ENCODE assay signal across 12 mouse cellular contexts in genomic region chr2:28335141-28335789, GRCm38 (mm10).
DNase-seq lines count a peak whose midpoint lies in the region; ATAC-seq and TF ChIP-seq lines count a peak whose summit lies in the region.
"Had no signal": no experiment of that assay in that cellular context is flagged by ENCODE, and none has a peak within 500 bp of the region (broad histone marks: within the 10 kb centered on the region; RNA-seq: fewer than 3 reads in every experiment).

No protein-coding gene starts in this region.

- H3K4me3 ChIP-seq in forebrain, embryonic 14.5 days (ENCODE audit: low read depth, low read length) = no peak overlapping the region
- H3K4me3 ChIP-seq in kidney, adult 2 months (ENCODE audit: insufficient read depth, low read depth, low read length) = no peak overlapping the region
- H3K4me3 ChIP-seq: intestine, embryonic 15.5 days had no signal

- H3K36me3 ChIP-seq in forebrain, embryonic 14.5 days (ENCODE audit: control insufficient read depth, insufficient read depth, low read length) = no peaks in the 10 kb centered on the region
- no peaks in the 10 kb centered on the region for H3K36me3 ChIP-seq in kidney, adult 2 months (ENCODE audit: control insufficient read depth, insufficient read depth, low read length)
- H3K36me3 ChIP-seq: intestine, embryonic 15.5 days had no signal

- peaks cover 16% of the 10 kb centered on the region for H3K4me1 ChIP-seq in forebrain, embryonic 14.5 days (ENCODE audit: control insufficient read depth, insufficient read depth, low read length)
- H3K4me1 ChIP-seq in kidney, adult 2 months (ENCODE audit: control insufficient read depth, insufficient read depth, low read length) = no peaks in the 10 kb centered on the region
- H3K4me1 ChIP-seq: intestine, embryonic 15.5 days had no signal

- no peak for TF ChIP-seq POLR2A in kidney, adult 2 months (IDR thresholded peaks at IDR 0.05; ENCODE audit: low read depth, low read length)

- no peak overlapping the region for H3K9ac ChIP-seq in forebrain, embryonic 14.5 days (ENCODE audit: low read length)
- H3K9ac ChIP-seq: intestine, embryonic 15.5 days had no signal

- H3K9me3 ChIP-seq in forebrain, embryonic 14.5 days (replicated peaks; ENCODE audit: control insufficient read depth, low read length) = no peaks in the 10 kb centered on the region
- H3K9me3 ChIP-seq: intestine, embryonic 15.5 days had no signal

- no peak for TF ChIP-seq CTCF in kidney, adult 2 months (conservative IDR thresholded peaks at IDR 0.05; ENCODE audit: insufficient read depth, insufficient read length, low read depth, low read length)

- H3K27ac ChIP-seq in forebrain, embryonic 14.5 days (ENCODE audit: low read depth, low read length) = no peak overlapping the region
- H3K27ac ChIP-seq in kidney, adult 2 months (ENCODE audit: insufficient read depth, low read depth, low read length) = no peak overlapping the region
- H3K27ac ChIP-seq: intestine, embryonic 15.5 days; macrophage; stomach, postnatal 0 days had no signal

- H3K4me2 ChIP-seq in forebrain, embryonic 14.5 days (ENCODE audit: low read length) = no peak overlapping the region
- H3K4me2 ChIP-seq: intestine, embryonic 15.5 days had no signal

- no peaks in the 10 kb centered on the region for H3K27me3 ChIP-seq in forebrain, embryonic 14.5 days (replicated peaks; ENCODE audit: control insufficient read depth, insufficient read depth, low read length)
- no peaks in the 10 kb centered on the region for H3K27me3 ChIP-seq in kidney, adult 2 months (replicated peaks; ENCODE audit: control insufficient read depth, insufficient read depth, low read length)
- H3K27me3 ChIP-seq: intestine, embryonic 15.5 days had no signal

- 38% methylated on average over 9 of the region's 9 CpGs for WGBS in forebrain, embryonic 14.5 days
- 47% methylated on average over 9 of the region's 9 CpGs for WGBS in kidney, adult 2 months

- DNase-seq in heart, adult 11 months = peak; percentile 65
- no peak for DNase-seq in heart, adult 9 months (ENCODE audit: low spot score in 2 of 2)
- DNase-seq in MN1 (ENCODE audit: low spot score) = peak; percentile 22
- peak; percentile 79 for DNase-seq in forebrain, embryonic 14.5 days (ENCODE audit: low spot score)
- peak; percentile 45 to 77 for DNase-seq in left cerebral cortex, postnatal 14 days (ENCODE audit: low spot score in 2 of 2)
- DNase-seq in ovary, postnatal 10 days (ENCODE audit: low spot score) = no peak
- DNase-seq in kidney, adult 2 months = no peak
- DNase-seq: cerebellum, adult 11-12 months had no signal

- ATAC-seq in forebrain, embryonic 14.5 days = peak; percentile 44; the same call in 1 of the 2 replicates
- ATAC-seq in megakaryocyte progenitor cell, adult 5-6 weeks (replicated peaks; ENCODE audit: poor library complexity) = no peak
- ATAC-seq: intestine, embryonic 15.5 days had no signal

- intact Hi-C loops in left cerebral cortex, postnatal 14 days (cut with DNase I) = no loop called here

Comparison
In these comparisons a context has a peak if more than half of its experiments do, and no peak if none do; other contexts are left out.
1. DNase-seq: peak in heart, adult 11 months (single experiment), MN1 (single experiment), forebrain, embryonic 14.5 days (single experiment) and left cerebral cortex, postnatal 14 days (2 of 2); none in heart, adult 9 months (0 of 2), ovary, postnatal 10 days (single experiment) and kidney, adult 2 months (single experiment).